Mouse (Mus musculus) fibroblast of lung, adult 2 months (primary cell): ENCODE results near the gene Celsr2.
A peak's percentile ranks its signal among the peaks of the same experiment; 100 is the strongest.

Experiments used
- DNase-seq: peaks from one replicate; pipeline ENCODE4 v3.0.0-alpha.2; 2011; ENCODE audit warnings: low read depth

Gene Celsr2

DNA sequence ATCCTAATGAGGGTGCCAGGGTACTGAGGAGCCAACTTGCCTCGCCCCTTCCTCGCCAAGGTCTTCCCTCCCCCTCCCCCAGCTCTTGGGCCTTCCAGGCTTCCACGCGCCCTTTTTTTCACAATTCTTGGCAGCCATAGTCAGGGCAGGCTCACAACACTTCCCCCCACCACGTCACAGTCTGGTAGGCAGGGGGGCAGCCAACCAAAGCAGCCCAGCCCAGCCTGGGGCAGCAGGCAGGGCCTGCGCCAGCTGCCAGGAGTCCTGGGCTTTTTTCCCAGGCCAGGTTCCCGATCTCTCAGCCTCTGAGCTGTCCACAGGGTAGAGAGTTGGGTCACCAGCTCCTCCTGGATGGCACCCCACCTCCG, 3.6 kb downstream of the Celsr2 start:
- DNase-seq: peak; percentile 56

DNA sequence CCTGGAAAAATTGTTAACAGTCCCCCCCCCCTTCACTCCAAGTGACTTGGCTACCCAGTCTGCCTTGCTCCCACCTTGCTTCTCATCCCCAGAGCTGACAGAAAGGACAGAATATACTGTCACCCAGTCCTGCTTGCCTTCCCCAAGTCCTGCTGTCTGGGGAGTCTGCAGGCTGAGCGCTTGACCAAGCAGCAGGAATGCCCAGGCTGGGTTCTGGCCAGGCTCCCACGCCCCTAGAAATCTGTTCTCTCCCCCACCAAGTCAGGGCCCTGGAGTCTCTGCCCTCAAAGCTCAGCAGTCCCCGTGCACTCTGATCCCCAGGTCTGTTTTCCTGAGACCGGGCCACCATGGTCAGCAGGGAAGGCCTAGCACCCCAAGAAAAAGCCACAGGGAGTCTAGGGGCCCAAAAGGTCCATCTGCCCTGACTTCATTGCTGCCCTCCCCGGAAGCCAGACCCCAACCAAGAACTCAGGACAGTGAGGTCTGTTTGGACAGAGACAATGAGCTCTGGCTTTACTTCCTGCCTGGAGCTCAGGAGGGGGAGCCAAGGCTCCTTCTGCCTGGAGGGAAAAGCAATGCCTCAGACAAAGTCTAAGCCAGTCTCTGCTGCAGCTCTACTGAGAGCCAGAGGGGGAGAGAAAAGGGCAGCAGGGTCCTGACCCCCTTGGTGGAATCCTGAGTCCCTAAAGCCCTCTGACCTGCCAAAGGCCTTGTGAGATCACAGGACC, 4.2 kb downstream of the Celsr2 start:
- DNase-seq: no peak

DNA sequence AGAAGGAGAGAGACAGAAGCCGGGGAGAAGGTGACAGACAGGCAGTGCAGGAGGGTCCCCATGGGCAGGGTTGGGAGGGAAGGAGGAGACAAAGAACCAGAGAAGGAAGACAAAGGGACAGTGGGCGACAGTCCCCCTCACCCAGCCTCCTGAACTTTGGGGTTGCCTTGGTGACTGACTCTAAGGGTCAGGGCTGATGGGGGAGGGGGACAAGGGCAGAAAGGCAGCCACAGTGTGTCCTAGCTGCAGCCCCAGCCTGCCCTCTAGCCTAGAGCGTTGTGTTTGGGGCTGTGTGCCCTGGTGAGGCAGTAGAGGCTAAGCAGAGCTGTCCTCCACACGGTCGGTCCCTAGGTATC, 5.0 kb downstream of the Celsr2 start:
- no peak for DNase-seq

DNA sequence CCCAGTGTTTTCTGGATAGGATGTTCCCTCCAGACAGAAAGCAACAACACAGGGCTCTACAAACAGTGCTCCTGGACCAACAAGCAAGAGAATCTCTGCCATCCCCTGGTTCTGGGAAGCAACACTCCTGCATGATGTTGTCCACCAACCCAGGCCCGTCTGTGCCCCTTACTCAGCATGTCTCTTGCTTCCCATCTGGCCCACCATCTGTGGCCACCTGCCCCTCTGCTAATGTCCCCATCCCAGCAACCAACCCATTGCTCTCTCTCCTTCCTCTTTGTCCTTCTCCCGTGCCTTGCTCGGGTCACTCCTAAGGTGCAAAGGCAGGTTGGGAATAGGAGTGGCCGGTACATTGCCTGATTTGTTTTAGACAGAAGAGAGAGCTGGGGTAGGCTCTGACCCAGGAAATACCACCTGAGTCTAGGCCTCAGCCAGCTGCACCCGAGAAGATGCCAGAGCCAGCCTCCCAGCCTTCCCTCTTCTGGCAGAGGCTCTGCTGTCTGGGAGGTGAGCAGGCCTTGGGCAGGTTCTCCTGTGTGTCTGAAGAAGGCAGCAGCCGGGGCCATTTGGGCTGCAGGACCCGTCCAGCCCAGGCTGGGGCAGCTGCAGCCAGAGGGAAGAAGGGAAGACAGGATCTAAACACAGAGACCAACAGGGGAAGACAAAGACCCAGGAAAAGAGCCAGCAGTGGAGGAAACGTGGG, 5.5 kb downstream of the Celsr2 start:
- DNase-seq: no peak

DNA sequence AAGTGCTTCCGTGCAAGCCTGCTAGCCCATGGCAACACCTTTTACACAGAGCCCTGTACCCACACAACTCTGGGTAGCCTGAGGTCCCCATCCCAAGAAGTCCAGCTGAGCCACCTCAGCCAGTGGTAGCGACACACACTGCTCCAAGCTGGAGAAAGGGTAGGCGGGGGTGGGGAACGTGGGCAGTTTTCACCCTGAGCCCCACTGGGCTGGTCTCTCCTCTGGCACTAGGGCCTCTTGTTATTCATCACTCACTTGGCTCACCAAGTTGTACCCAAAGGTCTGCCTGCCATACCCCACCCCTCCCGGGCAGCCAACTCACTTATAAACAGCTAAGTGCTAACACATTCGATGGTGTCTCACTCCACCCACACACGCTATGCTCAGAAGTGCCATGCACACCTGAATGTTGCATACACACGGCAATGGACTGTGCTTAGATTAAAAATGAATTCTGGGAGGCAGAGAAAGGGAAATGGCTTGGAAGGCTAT, 6.8 kb downstream of the Celsr2 start:
- DNase-seq: no peak

DNA sequence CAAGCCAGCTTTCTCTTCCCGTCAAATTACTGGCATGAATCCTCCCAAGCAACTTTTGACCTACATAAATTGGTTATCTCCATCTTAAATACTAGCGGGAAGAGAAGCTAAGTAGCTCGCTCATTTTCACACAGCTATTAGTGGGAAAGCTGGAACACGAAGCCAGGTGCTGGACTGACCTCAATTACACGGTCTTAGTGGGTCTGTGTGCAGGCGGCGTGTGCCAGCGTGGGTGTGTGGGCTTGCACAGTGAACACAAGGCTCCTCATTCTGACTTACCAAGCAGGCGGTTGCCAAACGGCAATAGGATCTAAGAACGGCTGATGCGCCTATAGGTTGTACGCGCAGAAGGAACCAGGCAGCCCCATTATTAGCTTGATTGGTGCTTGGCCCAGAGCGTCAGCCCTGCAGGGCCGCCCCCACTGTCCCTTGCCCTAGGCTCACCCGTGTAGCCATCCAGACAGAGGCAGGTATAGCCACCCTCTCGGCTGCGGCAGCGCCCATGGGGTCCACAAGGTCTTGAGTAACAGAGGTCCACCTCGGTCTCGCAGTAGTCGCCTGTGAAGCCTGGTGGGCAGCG, 9.0 kb downstream of the Celsr2 start:
- no peak for DNase-seq

DNA sequence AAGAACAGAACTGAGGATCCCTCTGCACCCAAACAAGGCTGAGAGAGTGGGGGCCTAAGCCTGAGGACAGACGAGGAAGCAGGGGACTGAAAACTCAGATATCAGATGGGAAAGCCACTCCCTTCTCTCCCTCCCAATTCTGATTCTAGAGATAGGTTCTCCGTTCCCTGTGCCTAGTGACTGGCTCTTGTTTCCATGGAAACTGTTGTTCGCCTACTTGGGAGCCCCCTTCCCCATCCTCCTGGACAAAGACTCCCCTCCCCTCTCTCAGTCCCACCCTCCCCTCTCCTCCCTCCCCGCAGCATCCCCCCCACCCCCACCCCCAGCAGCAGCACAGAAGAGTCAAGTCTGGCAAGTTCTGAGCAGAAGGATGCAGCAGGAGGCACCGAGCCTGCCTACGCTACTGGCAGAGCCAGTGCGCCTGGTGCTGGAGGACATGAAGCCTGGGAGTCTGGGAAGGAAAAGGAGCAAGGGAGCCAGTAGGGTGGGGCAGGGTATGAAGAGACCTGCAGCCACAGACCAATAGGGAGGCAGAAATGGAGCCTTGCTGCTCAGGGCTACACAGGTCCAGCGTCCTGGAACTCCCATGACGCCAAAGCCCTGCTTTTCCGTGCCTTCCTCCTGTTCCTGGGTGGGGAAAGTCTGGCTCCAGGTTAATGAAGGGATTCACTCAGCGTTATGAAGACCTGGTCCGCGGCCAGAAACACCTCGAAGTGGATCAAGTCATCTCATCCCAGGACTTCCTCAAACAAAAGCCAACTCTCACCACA, 9.6 kb downstream of the Celsr2 start:
- DNase-seq: no peak

DNA sequence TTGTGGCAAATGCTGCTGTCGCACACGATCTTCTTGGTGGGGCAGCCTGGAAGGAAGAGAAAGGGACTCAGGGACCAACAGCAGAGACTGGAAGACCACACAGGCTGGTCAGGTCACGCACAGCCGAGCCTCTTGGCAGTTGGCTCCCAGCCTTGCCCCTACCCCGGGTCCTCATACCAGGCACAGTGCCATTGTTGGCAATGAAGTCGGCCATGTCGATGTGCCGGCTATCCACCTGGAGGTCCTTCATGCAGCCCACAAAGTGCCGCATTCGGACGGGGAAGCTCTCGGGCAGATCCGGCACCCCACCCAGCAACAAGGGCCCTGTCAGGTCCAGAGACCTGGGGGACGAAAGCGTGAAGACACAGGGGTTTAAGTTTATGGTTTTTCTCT, 12.8 kb downstream of the Celsr2 start:
- no peak for DNase-seq

DNA sequence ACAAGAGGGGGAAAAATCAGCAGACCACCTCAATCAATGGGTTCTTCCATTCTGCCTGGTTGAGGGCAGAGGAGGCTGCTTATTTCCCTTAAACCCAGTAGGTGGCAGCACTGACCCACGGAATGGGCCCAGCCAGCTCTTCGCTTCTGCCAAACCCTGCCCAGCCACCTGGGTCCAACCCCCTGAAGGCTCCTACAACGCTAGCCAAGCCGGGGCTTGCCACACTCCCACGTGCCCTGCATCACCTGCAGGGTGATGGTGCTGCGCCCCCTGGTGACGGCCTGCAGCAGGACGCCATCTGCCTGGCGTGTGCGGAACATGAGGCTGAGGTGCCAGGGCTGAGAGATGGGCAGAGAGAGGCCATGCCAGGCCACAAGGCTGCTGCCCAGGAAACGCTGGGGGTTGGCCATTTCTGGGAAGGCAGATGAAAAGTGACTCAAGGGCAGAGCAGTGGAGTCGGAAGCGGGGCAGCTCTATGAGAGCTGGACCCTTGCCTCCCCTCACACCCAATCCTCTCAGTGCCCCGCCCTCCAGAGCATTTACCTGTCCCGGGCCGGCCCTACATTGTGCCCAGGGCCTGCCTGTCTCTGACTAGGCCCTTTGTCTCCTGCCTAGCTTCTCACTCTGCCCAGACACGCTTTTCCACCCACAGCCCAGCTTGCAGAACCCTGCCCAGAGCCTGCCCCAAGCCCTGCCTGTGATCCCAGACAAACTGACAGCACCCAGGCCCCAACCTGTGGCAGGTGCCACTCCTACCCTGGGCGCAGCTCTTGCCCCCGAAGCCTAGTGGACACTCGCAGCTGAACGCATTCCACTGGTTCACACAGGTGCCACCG, 13.4 kb downstream of the Celsr2 start:
- peak; percentile 93 for DNase-seq

DNA sequence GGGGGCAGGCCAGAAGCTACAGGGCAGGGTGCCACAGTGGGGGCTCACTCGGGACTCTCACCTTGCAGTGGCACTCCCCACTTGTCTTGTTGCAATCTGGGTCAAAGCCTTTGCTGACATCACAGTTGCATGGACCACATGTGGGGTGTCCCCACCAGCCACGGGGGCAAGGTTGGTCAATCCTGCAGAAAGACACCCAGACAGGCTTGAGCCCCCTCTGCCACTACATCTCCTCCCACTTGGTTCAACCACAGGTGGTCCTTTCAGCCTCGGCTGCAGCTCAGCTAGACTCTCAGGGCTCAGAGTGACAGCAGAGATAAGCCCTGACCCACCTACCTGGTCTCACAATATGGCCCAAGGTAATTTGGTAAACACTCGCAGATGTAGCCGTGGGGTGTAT, 14.9 kb downstream of the Celsr2 start:
- no peak for DNase-seq

DNA sequence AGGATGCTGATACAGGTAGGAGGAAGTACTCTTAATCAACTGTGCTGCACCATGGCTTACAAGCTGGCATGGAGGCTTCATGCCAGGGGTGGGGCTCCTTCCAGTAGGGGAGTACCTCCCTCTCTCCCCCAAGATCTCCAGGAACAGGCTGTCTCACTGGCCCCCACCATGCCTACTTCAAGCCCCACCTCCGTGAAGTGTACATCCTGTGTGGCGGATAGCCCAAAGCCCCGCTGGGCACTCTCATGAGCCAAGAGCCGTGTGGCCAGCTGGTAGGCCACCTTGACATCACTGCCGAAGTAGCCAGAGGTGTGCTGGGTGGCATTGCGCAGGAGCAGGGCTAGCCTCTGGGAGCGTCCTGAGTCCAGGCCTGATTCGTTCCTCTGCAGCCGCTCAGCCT, 17.1 kb downstream of the Celsr2 start:
- no peak for DNase-seq

DNA sequence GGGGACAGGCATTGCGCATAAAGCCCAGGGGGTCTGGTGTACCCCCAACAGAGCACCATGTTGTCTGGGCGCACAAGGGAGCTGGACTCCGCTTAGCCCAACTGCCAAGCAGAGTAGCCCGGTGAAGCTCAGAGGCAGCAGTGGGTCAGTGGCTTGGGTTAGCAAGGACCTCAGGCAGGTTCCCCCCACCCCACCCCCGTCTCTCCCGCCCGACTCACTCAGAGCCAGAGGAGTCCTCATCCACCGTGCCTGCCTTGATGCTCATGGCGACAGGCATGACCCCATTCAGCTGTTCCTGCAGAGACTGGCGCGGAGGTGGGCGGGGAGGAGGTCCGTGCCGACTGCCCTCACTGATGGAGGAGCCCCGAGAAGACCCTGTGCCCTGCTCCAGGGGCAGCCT, 22.6 kb downstream of the Celsr2 start:
- DNase-seq: no peak

DNA sequence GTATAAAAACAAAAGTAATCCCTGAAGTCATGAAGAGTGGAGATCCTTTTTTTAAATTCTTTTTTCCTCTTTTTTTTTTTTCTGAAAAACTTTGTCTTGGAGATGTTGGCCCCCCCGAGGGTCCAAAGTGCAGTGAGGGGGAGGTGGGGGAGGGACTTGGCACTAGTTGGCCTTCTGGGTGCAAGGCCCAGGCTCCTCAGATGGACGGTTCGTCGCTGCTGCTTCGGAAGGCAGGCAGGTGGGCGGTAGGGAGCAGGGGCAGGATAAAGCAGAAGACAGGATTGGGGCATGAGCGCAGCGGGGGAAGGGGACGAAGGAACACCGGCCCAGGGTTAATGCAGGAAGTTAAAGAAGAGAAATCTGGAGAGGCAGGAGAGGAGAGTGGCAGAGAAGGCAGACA, 23.1 kb downstream of the Celsr2 start:
- DNase-seq: no peak

DNA sequence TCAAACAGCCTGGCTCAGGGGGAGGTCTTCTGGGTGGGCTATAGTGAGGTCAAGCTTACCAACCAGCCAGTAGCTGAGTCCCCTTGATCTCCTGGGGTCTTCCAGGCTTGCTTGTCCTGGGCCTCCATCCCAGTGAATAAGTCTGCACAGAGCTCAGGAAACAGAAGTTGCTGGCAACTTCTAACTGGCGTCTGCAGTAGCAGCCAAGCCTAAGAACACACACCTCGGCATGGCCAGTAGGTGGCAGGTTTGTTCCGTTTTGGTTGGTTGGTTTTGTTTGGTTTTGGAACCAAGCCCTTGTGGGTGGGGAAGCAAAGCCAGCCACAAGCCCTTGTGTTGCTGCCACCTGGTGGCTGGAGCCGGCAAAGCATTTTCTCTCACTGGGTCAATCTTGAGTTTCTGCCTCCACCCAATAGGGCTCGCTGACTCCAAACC, 26.2 kb downstream of the Celsr2 start:
- DNase-seq: peak; percentile 95

DNA sequence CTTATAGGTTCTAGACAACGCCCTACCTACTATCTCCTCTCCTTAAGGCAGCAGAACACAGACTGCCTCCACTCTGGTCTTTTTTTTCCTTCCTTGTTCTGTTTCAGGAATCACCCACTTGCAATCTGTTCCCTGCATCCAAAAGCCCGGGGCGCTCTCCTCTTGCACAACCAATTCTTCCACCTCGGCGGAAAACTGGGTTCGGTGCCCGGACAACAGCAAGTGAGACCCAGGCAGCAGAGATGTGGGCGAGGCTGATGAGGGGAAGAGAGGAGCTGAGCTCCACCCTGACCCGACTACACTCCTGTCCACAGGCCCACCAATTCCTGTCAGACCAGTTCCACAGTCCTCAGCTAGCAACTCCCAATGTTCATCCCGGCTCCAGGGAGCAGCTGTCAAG, 29.2 kb downstream of the Celsr2 start:
- no peak for DNase-seq

DNA sequence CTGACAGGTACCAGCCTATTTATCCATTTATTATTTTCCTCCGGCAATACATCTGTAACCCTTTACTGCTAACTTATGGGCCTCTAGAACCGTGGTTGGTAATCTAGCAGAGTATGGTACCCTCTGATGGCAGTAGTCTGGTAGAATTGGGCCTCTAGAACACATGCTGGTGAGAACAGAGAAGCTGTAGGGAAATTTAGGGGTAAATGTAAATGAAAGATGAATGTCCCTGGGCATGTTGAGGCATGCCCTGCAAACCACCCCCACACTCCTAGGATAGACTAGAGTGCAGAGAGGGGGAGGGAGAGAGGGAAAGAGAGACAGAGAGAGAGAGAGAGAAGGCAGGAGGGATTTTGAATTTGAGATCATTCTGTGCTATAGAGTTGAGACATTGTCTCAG, 30.9 kb downstream of the Celsr2 start:
- no peak for DNase-seq

DNA sequence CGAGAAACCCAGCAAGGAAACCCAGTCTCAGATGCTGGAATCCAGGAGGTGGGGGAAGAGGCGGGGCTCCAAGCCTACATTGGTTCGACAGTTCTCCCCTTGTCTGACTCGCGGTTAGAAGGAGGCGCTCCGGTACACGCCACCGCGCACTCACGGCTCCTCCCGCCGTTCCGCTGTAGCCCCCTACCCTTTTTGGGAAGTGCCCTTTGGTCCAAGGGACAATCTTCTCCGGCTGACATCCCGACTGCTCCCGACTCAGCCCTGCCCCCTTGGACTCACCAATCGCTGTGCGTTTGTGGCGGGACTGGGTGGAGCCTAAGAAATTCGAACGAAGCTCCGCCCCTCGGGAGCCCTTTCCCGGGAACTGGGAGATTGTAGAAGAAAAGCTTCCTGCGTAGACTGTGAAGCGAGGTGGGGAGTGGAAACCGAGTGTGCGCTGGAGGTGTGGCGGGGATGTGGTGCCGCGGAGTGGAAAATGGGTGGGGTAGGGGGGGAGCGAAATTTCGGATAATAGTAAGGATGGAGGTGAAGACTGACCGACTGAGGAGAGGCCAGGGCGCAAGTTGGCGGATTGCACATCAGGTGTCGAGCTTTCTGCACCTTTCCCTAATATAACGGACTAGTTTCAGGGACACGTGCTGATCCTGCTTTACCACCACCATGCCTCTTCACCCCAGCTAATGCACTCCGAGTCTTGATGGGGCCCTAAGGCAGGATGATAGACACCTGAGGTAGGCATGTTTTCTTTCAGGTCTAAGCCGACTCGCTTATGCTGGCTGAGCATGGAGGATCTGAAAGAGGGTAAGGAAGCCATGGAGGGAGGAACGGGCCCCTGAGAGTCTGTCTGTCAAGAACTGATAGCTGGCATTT, 31.6 kb downstream of the Celsr2 start, which contains the start of gene Psrc1:
Gene Psrc1 (plus strand): TSS at position 355 of the 870 bp plus-strand sequence.
- DNase-seq: peak; percentile 78

DNA sequence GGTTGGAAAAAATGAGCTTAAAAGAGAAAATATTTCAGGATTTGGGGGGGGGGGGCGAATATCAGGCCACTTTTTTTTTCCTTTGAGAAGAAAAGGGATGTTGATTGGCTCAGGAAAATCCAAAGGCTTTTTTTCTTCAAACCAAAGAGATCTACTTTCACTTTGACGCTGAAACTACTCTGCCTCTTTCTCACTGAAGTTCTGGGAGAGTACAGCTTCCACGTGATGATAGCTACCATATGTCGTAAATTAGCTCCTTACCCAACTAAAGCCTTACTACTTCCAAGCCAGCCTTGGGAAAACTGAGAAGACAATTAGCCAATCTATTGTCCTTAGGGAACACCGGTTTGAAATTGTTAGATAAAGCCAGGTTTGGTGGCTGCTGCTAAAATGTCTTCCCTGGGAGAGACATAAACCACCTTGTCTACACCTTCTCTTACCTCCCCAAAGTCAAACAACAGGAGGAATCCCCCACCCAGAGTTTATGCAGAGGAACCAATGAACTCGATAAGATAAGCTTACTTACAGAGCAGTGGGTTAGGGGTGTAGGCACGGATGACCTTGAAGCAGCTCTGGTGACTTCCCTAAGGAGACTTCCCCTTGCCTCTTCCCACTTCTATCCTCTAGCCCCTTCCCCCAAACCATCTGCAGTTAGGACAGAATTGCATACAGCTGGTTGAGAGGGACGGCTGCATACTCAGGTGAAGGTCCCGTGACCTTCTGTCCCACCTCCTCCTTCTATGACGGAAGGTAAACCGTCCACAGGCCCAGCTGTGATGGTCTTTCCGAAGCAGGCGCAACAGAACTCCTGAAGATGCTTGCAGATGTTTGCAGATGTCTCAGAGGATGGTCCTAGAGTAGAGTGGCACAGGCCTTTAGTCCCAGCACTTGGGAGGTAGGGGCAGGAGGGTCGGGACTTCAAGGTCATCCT, 33.1 kb downstream of the Celsr2 start:
- DNase-seq: peak; percentile 44

DNA sequence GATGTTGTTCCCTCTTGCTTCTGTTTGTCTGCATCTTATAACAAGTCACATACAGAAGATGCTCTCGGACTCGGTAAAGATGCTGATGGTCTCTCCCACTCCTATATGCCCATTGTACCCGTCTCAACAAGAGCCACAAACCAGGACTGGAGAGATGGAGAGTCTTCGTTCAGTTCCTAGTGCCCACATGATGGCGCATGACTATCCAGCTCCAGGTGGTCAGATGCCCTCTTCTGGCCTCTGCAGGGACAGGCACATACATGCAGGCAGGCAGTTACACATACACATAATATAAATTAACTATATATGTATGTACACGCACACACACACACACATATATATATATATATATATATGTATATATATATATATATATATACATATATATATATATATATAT, 34.7 kb downstream of the Celsr2 start:
- DNase-seq: no peak
